Mouse (Mus musculus): ENCODE measurements at regions not wholly inside any gene's neighbourhood (a gene's known extent, or its start where the extent isn't known, plus 50 kb on each side); places are given as distances from the start of the nearest gene placed in this dataset.
"Not testable (repeated sequence)": the region's sequence is repeated elsewhere in the genome, so short reads cannot be mapped to it uniquely, and the experiment has no call there.

DNA sequence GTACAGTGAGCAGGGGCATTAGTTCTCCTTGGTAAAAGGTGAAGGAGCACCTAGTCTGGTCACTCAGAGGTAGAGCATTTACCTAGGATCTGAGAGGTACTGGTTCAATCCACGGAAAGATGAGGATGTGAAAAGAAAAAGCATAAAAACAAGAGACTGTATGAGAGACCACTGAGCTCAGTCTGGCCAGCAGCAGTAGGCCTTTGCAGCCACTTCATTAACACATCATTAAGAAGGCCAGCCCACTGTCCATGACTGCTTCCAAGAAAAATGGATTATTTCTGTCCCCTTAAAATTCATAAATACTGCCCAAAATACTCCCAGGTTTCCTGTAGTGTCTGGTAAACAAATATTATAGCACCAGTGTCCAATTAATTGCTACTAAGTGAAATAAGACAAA is 499.3 kb upstream of the 4930578C19Rik start:
- no peak for ATAC-seq (replicated peaks; ENCODE audit: low FRiP score)
- H3K4me3 ChIP-seq (replicated peaks) = no peak overlapping the region
- H3K36me3 ChIP-seq = no peaks in the 10 kb centered on the region
- no peak overlapping the region for H3K9ac ChIP-seq
- WGBS = 76% methylated on average over 1 of the region's 1 CpGs
- no peak overlapping the region for H3K4me2 ChIP-seq
- no peaks in the 10 kb centered on the region for H3K4me1 ChIP-seq
- no peaks in the 10 kb centered on the region for H3K9me3 ChIP-seq (replicated peaks)
- no peak overlapping the region for H3K27ac ChIP-seq
- no peaks in the 10 kb centered on the region for H3K27me3 ChIP-seq

DNA sequence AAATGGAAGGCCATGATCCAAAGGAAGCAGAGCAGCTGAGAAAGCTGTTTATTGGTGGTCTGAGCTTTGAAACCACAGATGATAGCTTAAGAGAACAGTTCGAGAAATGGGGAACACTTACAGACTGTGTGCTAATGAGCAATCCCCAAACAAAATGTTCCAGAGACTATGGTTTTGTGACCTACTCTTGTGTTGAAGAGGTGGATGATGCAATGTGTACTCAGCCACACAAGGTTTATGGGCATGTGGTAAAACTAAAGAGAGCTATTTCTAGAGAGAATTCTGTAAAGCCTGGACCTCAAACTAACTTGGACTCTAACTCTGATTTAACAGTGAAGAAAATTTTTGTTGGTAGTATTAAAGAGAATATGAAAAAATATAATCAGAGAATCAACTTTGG is 481.4 kb upstream of the 4930578C19Rik start:
- 73% methylated on average over 1 of the region's 1 CpGs for WGBS
- H3K27ac ChIP-seq = no peak overlapping the region
- H3K4me3 ChIP-seq (replicated peaks) = no peak overlapping the region
- H3K9ac ChIP-seq = no peak overlapping the region
- no peaks in the 10 kb centered on the region for H3K27me3 ChIP-seq
- H3K9me3 ChIP-seq (replicated peaks) = no peaks in the 10 kb centered on the region
- H3K4me1 ChIP-seq = no peaks in the 10 kb centered on the region
- no peak overlapping the region for H3K4me2 ChIP-seq
- ATAC-seq (replicated peaks; ENCODE audit: low FRiP score) = no peak
- H3K36me3 ChIP-seq = no peaks in the 10 kb centered on the region

DNA sequence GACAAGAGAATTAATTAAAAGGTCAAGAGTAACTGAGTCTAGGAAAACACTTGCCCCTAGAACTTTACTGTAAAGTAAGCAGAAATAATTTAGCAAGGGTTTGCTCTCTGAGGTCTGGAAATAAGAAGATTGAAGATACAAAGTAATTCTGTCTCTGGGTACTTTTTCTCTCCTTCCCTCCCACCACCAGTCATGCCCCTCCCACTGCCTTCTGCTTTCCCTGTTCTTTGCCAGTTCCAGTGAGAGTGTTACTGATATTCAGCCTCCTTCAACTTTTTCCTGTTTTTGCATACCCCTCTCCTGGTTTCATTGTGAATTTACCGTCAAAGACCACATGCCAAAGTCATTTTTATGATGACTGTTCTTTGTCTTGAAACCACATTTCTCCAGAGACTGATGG is 472.1 kb upstream of the 4930578C19Rik start:
- H3K9ac ChIP-seq = no peak overlapping the region
- no peaks in the 10 kb centered on the region for H3K27me3 ChIP-seq
- ATAC-seq (replicated peaks; ENCODE audit: low FRiP score) = no peak
- H3K4me1 ChIP-seq = no peaks in the 10 kb centered on the region
- no peaks in the 10 kb centered on the region for H3K9me3 ChIP-seq (replicated peaks)
- no peak overlapping the region for H3K4me3 ChIP-seq (replicated peaks)
- H3K36me3 ChIP-seq = no peaks in the 10 kb centered on the region
- WGBS = 44% methylated on average over 1 of the region's 1 CpGs
- H3K27ac ChIP-seq = no peak overlapping the region
- H3K4me2 ChIP-seq = no peak overlapping the region

DNA sequence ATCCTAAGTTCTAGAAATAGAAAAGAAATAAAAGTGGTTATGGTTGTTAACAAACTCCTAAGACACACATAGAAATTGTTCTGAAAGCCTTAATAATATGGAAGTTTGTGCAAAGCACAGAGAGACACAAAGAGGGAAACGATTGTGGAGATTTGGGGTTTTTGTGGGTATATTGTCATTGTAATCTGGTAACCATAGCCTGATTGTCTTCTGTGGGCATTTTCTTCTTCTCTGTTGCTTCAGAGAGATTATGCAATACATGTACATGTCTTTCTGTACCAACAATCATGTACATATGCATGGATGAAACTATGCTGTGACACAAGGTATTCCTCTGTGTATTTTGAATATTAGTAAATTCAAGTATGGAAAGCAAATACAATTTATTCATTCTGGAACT is 461.9 kb upstream of the 4930578C19Rik start:
- Histone ChIP-seq H3K4me2 (no peak overlapping the region), H3K36me3 (no peaks in the 10 kb centered on the region), H3K4me3 (replicated peaks) (no peak overlapping the region), H3K9me3 (replicated peaks) (no peaks in the 10 kb centered on the region), H3K27me3 (no peaks in the 10 kb centered on the region), H3K9ac (no peak overlapping the region), H3K4me1 (no peaks in the 10 kb centered on the region), H3K27ac (no peak overlapping the region)
- WGBS = 80% methylated on average over 1 of the region's 1 CpGs
- ATAC-seq (replicated peaks; ENCODE audit: low FRiP score) = no peak

DNA sequence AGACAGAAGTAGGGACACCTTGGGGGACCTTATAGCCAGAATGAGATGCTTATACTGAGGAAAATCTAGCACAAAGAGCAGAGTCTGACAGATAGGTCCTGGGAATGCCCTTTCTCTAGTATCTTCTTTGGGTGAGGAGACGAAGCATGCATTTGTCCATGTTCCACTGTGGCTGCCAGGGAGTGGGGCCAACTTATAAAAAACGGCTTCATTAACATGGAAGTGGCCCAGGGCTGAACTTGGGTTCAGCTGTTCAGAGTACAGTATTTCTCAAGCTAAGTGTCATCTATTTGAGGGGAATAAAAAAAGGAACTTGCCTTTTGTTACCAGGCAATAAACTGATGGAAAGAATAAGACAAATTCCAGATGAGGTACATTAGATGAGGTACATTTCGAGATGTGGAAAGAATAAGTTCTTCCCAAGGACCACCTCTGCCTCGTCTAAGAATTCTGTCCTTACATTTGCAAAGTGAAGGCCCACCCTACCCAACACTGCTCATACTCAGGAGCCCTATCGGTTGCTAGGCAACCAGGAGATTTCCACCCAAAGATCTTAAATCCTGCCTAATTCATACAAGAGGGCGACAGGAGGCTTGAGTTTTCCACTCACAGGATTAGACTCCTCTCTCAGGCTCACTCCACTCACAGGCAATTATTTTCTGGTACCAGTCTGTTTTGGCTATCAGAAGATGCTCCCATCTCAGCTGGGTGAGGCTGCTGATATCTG is 460.3 kb upstream of the 4930578C19Rik start:
- 62% methylated on average over 6 of the region's 6 CpGs for WGBS
- H3K27me3 ChIP-seq = no peaks in the 10 kb centered on the region
- no peak overlapping the region for H3K27ac ChIP-seq
- H3K4me1 ChIP-seq = no peaks in the 10 kb centered on the region
- no peak overlapping the region for H3K4me2 ChIP-seq
- H3K9ac ChIP-seq = no peak overlapping the region
- no peak overlapping the region for H3K4me3 ChIP-seq (replicated peaks)
- H3K36me3 ChIP-seq = no peaks in the 10 kb centered on the region
- H3K9me3 ChIP-seq (replicated peaks) = no peaks in the 10 kb centered on the region
- ATAC-seq (replicated peaks; ENCODE audit: low FRiP score) = no peak

DNA sequence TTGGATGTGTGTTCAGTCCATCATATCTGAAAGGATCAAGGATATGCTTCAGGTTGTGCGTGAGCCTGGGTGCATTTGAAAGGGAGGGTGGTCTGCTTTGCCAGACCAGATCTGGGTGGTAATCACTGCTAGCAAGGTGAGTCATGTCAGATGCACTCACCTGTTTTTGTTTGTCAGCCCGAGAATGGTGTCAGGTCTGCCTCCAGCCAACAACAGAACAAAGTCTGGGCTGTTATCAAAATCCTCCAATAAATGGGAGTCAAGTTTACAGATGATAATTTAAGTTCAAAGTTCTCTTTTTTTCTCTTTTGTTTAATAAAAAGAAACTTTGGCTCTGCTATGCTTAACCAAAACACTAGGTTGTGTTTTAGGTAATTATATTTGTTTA is 421.6 kb upstream of the 4930578C19Rik start:
- H3K36me3 ChIP-seq = no peaks in the 10 kb centered on the region
- H3K4me2 ChIP-seq = no peak overlapping the region
- no peaks in the 10 kb centered on the region for H3K27me3 ChIP-seq
- no peak overlapping the region for H3K9ac ChIP-seq
- H3K9me3 ChIP-seq (replicated peaks) = no peaks in the 10 kb centered on the region
- no peak overlapping the region for H3K27ac ChIP-seq
- ATAC-seq (replicated peaks; ENCODE audit: low FRiP score) = no peak
- WGBS = 75% methylated on average over 2 of the region's 2 CpGs
- no peak overlapping the region for H3K4me3 ChIP-seq (replicated peaks)
- no peaks in the 10 kb centered on the region for H3K4me1 ChIP-seq

DNA sequence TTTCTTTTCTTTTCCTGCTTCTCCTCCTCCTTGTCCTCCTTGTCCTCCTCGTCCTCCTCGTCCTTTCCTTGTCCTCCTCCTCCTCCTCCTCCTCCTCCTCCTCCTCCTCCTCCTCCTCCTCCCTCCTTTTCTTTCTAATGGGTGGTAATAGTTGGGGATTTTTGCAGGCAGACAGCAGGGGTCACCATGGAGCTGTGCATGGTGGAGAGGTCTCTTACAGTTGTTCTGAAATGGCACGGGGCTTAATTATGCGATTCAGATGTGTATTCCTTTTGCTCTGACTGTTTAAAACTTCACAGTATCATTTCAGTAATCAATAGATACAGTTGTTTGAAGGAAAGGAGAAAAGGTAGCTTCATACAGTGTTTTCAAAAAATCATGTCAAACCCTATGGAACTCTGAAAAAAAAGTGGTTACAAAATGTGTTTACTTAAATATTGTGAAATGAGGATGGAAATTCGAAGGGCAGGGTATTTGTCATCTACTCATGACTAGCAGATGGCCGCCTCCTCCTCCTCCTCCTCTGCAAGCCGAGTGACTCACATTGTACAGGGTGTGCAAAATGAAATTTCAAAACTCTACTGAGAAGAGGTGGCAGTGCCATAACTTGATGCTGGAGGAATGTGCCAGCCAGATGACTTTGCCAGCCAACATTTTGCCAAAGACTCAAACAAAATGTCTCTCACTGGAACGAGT is 421.0 kb upstream of the 4930578C19Rik start:
- Histone ChIP-seq H3K9me3 (replicated peaks) (no peaks in the 10 kb centered on the region), H3K4me2 (no peak overlapping the region), H3K36me3 (no peaks in the 10 kb centered on the region), H3K4me3 (replicated peaks) (no peak overlapping the region), H3K27ac (no peak overlapping the region), H3K27me3 (no peaks in the 10 kb centered on the region), H3K4me1 (no peaks in the 10 kb centered on the region), H3K9ac (no peak overlapping the region)
- ATAC-seq (replicated peaks; ENCODE audit: low FRiP score) = no peak
- 52% methylated on average over 8 of the region's 8 CpGs for WGBS

DNA sequence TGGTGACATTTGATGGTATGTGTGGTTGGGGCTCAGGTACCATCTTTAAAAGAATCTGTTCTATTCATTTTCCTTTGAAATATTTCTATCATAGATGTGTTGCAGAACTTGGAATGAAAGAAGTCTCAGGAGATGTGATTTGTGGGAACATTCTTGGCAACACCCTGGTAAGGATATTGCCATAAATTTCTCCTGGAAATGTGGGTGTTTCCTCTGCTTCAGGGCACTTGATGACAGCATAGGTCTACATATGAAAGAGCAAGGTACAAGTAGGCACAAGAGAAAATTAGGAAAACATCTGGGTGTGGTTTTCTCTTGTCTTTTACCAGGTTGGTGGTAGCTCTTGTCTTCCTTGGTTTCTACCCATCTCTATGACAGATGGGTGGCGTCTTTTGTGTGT is 414.5 kb upstream of the 4930578C19Rik start:
- Histone ChIP-seq H3K9ac (no peak overlapping the region), H3K9me3 (replicated peaks) (no peaks in the 10 kb centered on the region), H3K36me3 (no peaks in the 10 kb centered on the region), H3K4me3 (replicated peaks) (no peak overlapping the region), H3K27me3 (no peaks in the 10 kb centered on the region), H3K4me2 (no peak overlapping the region), H3K4me1 (no peaks in the 10 kb centered on the region), H3K27ac (no peak overlapping the region)
- WGBS = 78% methylated on average over 1 of the region's 1 CpGs
- no peak for ATAC-seq (replicated peaks; ENCODE audit: low FRiP score)

DNA sequence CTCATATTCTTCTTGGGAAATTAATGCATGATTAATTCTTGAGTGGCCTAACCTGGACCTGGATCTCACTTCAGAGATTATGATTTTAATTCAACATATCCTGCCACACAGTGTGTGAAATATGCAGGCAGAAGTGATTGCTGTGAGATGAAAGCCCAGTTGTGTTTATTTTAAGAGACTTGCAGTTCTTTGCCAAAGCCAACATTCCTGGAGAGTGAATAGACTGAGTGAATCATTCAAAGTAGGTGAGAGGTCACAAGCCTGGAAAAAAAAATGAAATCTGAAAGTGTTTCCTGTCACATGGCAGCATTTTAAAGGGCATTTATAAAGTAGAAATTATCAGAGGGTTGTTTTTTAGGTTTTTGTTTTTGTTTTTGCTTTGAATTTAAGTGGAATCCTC is 412.9 kb upstream of the 4930578C19Rik start:
- Histone ChIP-seq H3K9me3 (replicated peaks) (no peaks in the 10 kb centered on the region), H3K4me1 (no peaks in the 10 kb centered on the region), H3K4me2 (no peak overlapping the region), H3K9ac (no peak overlapping the region), H3K36me3 (no peaks in the 10 kb centered on the region), H3K27me3 (no peaks in the 10 kb centered on the region), H3K4me3 (replicated peaks) (no peak overlapping the region), H3K27ac (no peak overlapping the region)
- 0 out of 2 replicates have a peak, but pooled peaks have one; percentile 33 for ATAC-seq (replicated peaks; ENCODE audit: low FRiP score)

DNA sequence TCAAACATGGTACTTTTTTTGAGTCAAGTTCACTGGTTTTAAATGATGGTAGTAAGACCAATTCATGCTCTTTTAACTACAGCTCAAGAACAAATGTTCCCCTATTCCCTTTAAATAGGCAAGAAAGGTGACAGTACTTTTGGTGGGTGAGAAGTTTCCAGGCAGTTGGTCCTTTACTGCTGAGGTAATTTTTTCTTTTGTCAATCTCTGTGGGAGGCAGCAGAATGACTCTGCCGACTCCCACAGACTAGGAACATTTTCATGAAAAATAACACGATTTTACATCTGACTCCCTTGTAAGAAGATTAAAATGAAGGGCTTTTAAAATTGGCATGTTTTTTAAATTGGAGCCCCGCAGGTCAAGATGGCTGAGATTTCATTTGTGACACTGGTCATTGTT is 377.5 kb upstream of the 4930578C19Rik start:
- Histone ChIP-seq H3K4me3 (replicated peaks) (no peak overlapping the region), H3K36me3 (no peaks in the 10 kb centered on the region), H3K27me3 (no peaks in the 10 kb centered on the region), H3K4me1 (no peaks in the 10 kb centered on the region), H3K9ac (no peak overlapping the region), H3K4me2 (no peak overlapping the region), H3K27ac (no peak overlapping the region), H3K9me3 (replicated peaks) (no peaks in the 10 kb centered on the region)
- ATAC-seq (replicated peaks; ENCODE audit: low FRiP score) = no peak
- 41% methylated on average over 3 of the region's 3 CpGs for WGBS

DNA sequence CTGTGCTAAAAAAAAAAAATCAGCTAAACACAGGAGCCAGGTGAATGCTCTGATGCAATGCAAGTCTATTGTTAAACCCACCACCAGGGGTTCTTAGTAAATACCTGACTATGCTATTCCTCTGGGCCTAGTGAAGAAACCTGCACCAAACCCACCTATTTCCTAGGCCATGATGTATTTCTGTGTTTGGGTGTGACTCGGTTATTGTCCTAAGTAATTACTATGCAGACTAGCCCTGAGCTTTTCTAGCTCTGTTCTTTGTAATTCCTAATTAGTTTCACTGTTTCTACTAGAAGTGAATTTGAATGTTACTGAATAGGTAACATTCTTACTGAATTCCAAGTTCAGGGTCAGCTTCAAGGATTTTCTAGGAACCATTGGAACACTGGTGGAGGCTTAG is 363.8 kb upstream of the 4930578C19Rik start:
- H3K4me3 ChIP-seq (replicated peaks); H3K4me1 ChIP-seq; H3K4me2 ChIP-seq; H3K36me3 ChIP-seq; H3K27ac ChIP-seq; H3K9me3 ChIP-seq (replicated peaks); H3K9ac ChIP-seq; ATAC-seq (replicated peaks; ENCODE audit: low FRiP score); H3K27me3 ChIP-seq: not testable (repeated sequence)
- 73% methylated on average over 1 of the region's 1 CpGs for whole genome bisulfite sequencing

DNA sequence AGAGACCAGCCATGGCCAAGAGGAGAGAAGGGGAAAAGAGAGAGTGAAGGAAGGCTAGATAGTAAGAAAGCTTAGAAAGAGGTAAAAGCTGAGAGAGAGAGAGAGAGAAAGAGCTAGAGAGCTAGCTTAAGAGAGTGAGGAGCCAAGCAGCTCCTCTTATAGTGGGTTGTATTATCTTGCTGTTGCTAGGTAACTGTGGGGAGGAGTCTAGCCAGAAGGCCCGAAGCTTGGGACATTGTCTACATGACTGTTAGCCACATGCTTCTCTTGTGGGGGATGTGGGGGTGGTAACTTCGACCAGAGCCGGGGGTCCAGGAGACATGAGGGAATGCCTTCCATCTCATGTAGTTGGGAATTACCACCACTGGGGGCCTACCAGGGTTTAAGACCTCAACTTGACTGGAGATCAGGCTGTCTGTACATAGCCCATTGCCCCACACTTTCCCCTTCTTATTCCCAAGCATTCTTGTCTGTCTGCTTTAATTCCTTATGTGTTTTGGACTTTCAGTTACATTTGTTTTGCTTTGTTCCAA is 353.3 kb upstream of the 4930578C19Rik start:
- 60% methylated on average over 3 of the region's 3 CpGs for WGBS
- no peak for ATAC-seq (replicated peaks; ENCODE audit: low FRiP score)
- H3K27ac ChIP-seq = no peak overlapping the region

More for the DNA sequence above, 353.3 kb upstream of the 4930578C19Rik start:
- Histone ChIP-seq H3K4me1 (no peaks in the 10 kb centered on the region), H3K4me2 (no peak overlapping the region), H3K9ac (no peak overlapping the region), H3K9me3 (replicated peaks) (no peaks in the 10 kb centered on the region), H3K4me3 (replicated peaks) (no peak overlapping the region), H3K27me3 (no peaks in the 10 kb centered on the region), H3K36me3 (no peaks in the 10 kb centered on the region)

Data from kidney, embryonic 15.5 days (tissue).